Mouse (Mus musculus) forebrain, postnatal 0 days (tissue): ENCODE data around the gene Rab33b. TPM values are rescaled to one million over a fixed set of nuclear protein-coding genes. Genes with fewer than 3 reads are reported as not detected.

ENCODE experiments used
- ATAC-seq: fragments of 200-750 bp; cut with Nextera tagmentation; 2 replicates; pipeline ENCODE4 v1.8.0; 2017; ENCODE audit warnings: mild to moderate bottlenecking, moderate library complexity
- DNase-seq: peaks from one replicate; pipeline ENCODE4 v3.0.0-alpha.2; 2015
- H3K27ac ChIP-seq: fragments of 300-500 bp; sonication (generic); 2 replicates; pipeline ENCODE4 v1.5.1; 2014; ENCODE audit warnings: low read depth, mild to moderate bottlenecking, antibody characterized with exemption, low read length, moderate library complexity, mixed read lengths
- H3K27me3 ChIP-seq: fragments of 300-500 bp; sonication (generic); 2 replicates; pipeline ENCODE4 v1.6.1; 2014; ENCODE audit warnings: mild to moderate bottlenecking, low read length, mixed read lengths; ENCODE audit not compliant: insufficient read depth
- H3K36me3 ChIP-seq: fragments of 300-500 bp; sonication (generic); 2 replicates; pipeline ENCODE4 v1.6.1; 2014; ENCODE audit warnings: mild to moderate bottlenecking, moderate library complexity; ENCODE audit not compliant: insufficient read depth
- H3K4me1 ChIP-seq: fragments of 300-500 bp; sonication (generic); 2 replicates; pipeline ENCODE4 v1.6.1; 2014; ENCODE audit warnings: antibody characterized with exemption; ENCODE audit not compliant: insufficient read depth
- H3K4me2 ChIP-seq: fragments of 300-500 bp; sonication (generic); 2 replicates; pipeline ENCODE4 v1.6.1; 2014; ENCODE audit warnings: low read depth, mild to moderate bottlenecking, moderate library complexity
- H3K4me3 ChIP-seq: fragments of 300-500 bp; sonication (generic); 2 replicates; pipeline ENCODE4 v1.5.1; 2014; ENCODE audit warnings: low read depth, low read length, mixed read lengths
- H3K9ac ChIP-seq: fragments of 300-500 bp; sonication (generic); 2 replicates; pipeline ENCODE4 v1.6.1; 2014; ENCODE audit warnings: mild to moderate bottlenecking
- H3K9me3 ChIP-seq: fragments of 300-500 bp; sonication (generic); 2 replicates; pipeline ENCODE4 v1.6.1; 2016; ENCODE audit warnings: low read length
- CTCF ChIP-seq: sonication (generic); IDR thresholded peaks from 2 replicates; pipeline ENCODE4 v1.5.1; 2016; ENCODE audit warnings: antibody characterized with exemption, control low read depth, low read depth
- WGBS: fragments of 180-500 bp; shearing (Covaris S2); extraction: QIAGEN DNeasy Blood & Tissue Kit; methylation state at CpG from one replicate; pipeline ENCODE4 v1.1.7; 2014; 5-methylcytosine and 5-hydroxymethylcytosine counted together
- polyA plus RNA-seq: library from polyadenylated mRNA; unstranded; fragments of >200 nt; fragmentation: Nextera tagmentation; extraction: Ambion mirVana; gene quantifications from 2 replicates; pipeline ENCODE4 v1.2.1, GENCODE M21; 2015
- total RNA-seq: library from RNA; depleted of rRNA; stranded (reverse); fragments of >200 nt; gene quantifications from 2 replicates; pipeline ENCODE4 v1.2.3, GENCODE M21; 2014

Gene Rab33b
- total and polyA plus RNA-seq, 2 experiments from 2014 or later = 32.8 to 41.0 TPM

GRCm38 (mm10) chr3:51526891-51527290 lies 43.2 kb downstream of the Rab33b start:
- Histone ChIP-seq H3K9me3 (no peaks in the 10 kb centered on the region), H3K4me3 (no peak overlapping the region), H3K36me3 (peaks cover 86% of the 10 kb centered on the region), H3K27me3 (no peaks in the 10 kb centered on the region), H3K4me2 (no peak overlapping the region), H3K27ac (no peak overlapping the region), H3K9ac (no peak overlapping the region), H3K4me1 (no peaks in the 10 kb centered on the region)
- no peak for TF ChIP-seq CTCF
- 86% methylated on average over 13 of the region's 13 CpGs for WGBS
- DNase-seq (no peak), ATAC-seq (no peak)

DNA sequence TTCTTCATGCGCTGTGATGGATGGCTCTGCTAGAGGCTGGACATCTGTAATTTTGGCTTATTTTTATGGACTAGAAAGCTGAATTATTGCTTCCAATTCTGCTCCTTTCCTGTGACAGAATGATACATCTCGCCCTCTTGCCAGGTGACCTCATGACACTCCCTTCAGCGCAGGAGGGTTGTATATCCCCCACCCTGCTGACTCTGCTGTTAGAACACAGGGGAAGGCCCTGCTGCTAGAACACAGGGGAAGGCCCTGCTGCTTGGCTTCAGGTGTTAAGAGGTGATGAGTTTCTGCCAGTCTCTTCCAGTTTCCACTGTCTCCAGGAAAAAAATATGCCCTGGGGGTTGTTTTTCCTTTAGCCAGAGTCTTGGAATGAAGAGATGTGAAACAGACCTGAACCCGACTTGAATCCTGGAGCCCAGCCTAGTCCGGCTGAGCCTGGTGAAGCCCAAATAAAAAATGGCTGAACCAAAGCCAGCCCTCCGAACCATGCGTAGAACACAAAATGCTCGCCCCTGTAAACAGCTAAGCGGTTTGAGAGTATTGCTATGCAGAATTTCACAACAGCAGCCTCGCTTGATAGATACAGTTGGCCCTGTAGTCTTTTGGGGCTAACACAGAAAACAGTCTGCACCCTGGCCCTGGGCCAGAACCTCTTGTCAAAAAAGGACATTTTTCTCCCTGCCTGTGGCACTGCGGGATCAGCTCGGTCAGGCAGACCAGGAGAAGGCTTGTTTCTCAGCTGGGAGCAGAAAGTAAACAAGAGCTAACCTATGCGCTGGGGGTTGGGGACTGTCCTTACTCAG lies 48.0 kb downstream of the Rab33b start:
- 47% methylated on average over 13 of the region's 13 CpGs for WGBS
- DNase-seq (peak; percentile 53), ATAC-seq (peak; percentile 75)
- Histone ChIP-seq H3K4me2 (no peak overlapping the region), H3K4me1 (no peaks in the 10 kb centered on the region), H3K9me3 (no peaks in the 10 kb centered on the region), H3K36me3 (peaks cover 84% of the 10 kb centered on the region), H3K4me3 (no peak overlapping the region), H3K27me3 (no peaks in the 10 kb centered on the region), H3K27ac (peak overlapping the region; percentile 59), H3K9ac (no peak overlapping the region)
- TF ChIP-seq CTCF = no peak

DNA sequence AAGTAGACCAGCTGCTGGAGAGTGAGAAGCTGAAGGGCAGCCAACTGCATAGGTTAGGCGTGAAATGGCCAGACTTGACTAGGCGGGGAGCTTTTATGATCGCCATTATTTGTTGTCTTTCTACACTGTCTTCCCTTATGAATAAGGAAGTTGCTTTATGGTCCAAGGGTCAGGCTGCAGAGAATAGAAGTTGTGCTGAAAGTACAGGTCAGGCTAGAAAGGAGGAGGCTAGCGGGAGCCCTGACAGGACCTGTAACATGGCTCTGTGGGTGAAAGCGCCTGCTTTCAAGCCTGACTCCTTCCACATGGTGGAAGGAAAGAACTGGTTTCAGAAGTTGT lies 48.5 kb downstream of the Rab33b start:
- H3K4me2 ChIP-seq = no peak overlapping the region
- 61% methylated on average over 5 of the region's 5 CpGs for WGBS
- TF ChIP-seq CTCF = no peak
- DNase-seq = no peak
- no peaks in the 10 kb centered on the region for H3K9me3 ChIP-seq
- no peak overlapping the region for H3K9ac ChIP-seq
- H3K4me1 ChIP-seq = no peaks in the 10 kb centered on the region
- peak; percentile 26; the same call in 1 of the 2 replicates for ATAC-seq
- peak overlapping the region; percentile 59 for H3K27ac ChIP-seq
- H3K4me3 ChIP-seq = no peak overlapping the region
- H3K27me3 ChIP-seq = no peaks in the 10 kb centered on the region
- H3K36me3 ChIP-seq = peaks cover 82% of the 10 kb centered on the region

DNA sequence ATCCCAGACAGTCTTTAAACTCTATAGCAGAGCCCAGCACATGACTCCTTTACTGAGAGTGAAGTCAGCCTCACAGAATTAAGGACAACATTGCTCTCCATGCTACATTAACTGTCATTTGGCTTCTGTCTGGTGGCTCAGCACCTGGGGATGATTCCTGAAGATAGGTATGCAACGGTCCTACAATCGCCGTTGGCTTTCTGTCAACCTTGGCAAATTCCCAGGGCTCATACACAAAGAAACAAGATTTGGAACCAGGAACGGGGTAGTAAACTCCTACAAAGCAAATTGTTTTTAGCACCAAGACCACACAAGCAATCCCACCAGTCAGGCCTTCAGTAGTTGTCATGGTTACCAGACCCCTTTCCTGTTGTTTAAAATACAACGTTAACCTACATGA lies 49.9 kb downstream of the Rab33b start:
- 60% methylated on average over 5 of the region's 5 CpGs for whole genome bisulfite sequencing
- Histone ChIP-seq H3K27ac (no peak overlapping the region), H3K27me3 (no peaks in the 10 kb centered on the region), H3K4me1 (no peaks in the 10 kb centered on the region), H3K4me2 (no peak overlapping the region), H3K9ac (no peak overlapping the region), H3K36me3 (peaks cover 85% of the 10 kb centered on the region), H3K4me3 (no peak overlapping the region), H3K9me3 (no peaks in the 10 kb centered on the region)
- no peak for TF ChIP-seq CTCF
- DNase-seq (no peak), ATAC-seq (no peak)

GRCm38 (mm10) chr3:51534013-51534412 lies 50.3 kb downstream of the Rab33b start:
- 92% methylated on average over 9 of the region's 9 CpGs for WGBS
- no peak overlapping the region for H3K27ac ChIP-seq
- H3K4me1 ChIP-seq = no peaks in the 10 kb centered on the region
- peaks cover 85% of the 10 kb centered on the region for H3K36me3 ChIP-seq
- TF ChIP-seq CTCF = no peak
- H3K9me3 ChIP-seq = no peaks in the 10 kb centered on the region
- H3K27me3 ChIP-seq = no peaks in the 10 kb centered on the region
- H3K4me3 ChIP-seq = no peak overlapping the region
- ATAC-seq (no peak), DNase-seq (no peak)
- no peak overlapping the region for H3K4me2 ChIP-seq
- no peak overlapping the region for H3K9ac ChIP-seq

DNA sequence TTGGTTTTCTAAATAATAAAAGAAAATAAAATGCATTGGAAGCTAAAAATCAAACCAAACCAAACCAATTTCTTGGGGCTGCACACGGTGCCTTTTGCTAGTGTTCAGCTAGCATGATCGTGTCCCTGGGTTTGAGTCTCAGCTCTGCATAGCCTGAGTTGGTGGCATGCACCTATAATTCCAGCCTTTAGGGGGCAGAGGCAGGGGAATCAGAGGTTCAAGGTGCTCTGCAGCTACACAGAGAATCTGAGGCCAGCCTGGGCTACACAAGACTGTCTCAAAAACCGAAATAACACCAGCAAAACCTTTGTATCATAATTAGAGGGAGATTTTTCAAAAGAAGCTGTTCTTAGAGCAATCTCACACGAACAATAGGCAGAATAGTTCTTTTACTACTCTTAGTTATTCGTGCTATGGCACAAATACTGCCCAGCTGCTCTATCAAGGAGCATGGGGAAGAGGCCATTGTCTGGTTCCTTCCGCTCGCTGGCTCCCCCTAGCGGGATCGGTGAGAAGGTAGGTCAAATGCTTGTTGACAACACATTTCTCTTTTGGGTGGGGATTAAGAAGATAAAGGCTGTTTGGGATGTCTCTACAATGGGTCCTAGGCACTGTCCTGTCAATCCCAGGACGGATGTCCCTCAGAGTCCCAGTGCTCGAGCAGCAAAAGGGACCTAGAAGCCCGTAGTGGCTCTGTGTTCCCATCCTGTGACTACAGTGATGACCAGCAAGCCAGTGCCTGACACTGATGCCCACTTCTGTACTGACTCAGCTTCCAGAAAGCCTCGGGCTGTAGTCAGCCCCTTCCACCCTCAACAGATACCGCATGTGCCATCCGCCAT lies 56.1 kb downstream of the Rab33b start:
- H3K27ac ChIP-seq = no peak overlapping the region
- 55% methylated on average over 15 of the region's 15 CpGs for WGBS
- H3K36me3 ChIP-seq = peaks cover 63% of the 10 kb centered on the region
- peak; percentile 53 for ATAC-seq
- H3K9ac ChIP-seq = no peak overlapping the region
- H3K9me3 ChIP-seq = no peaks in the 10 kb centered on the region
- no peaks in the 10 kb centered on the region for H3K27me3 ChIP-seq
- no peak overlapping the region for H3K4me2 ChIP-seq
- H3K4me3 ChIP-seq = no peak overlapping the region
- H3K4me1 ChIP-seq = no peaks in the 10 kb centered on the region
- DNase-seq = peak; percentile 69
- TF ChIP-seq CTCF = peak; percentile 65

- DNase-seq (no peak), ATAC-seq (no peak)
- Histone ChIP-seq H3K9ac (no peak overlapping the region), H3K4me2 (no peak overlapping the region), H3K4me3 (no peak overlapping the region), H3K27me3 (no peaks in the 10 kb centered on the region), H3K36me3 (peaks cover 56% of the 10 kb centered on the region), H3K4me1 (no peaks in the 10 kb centered on the region), H3K9me3 (no peaks in the 10 kb centered on the region), H3K27ac (no peak overlapping the region)
- 94% methylated on average over 9 of the region's 9 CpGs for WGBS
- no peak for TF ChIP-seq CTCF
Measured at GRCm38 (mm10) chr3:51540659-51541058, 56.9 kb downstream of the Rab33b start.
